Mouse (Mus musculus) small intestine, adult 2 months (tissue): ENCODE results near the gene Spin2-ps6. TPM values are rescaled to one million over a fixed set of nuclear protein-coding genes. Genes with fewer than 3 reads are reported as not detected.
"Not testable (repeated sequence)": the region's sequence is repeated elsewhere in the genome, so short reads cannot be mapped to it uniquely, and the experiment has no call there.

Experiments
- H3K27ac ChIP-seq: fragments of 200-500 bp; 2 replicates; pipeline ENCODE4 v1.5.1; 2012; ENCODE audit warnings: low read depth, low read length, control low read depth, inconsistent platforms; ENCODE audit not compliant: insufficient read depth
- H3K27me3 ChIP-seq: fragments of 200-500 bp; 2 replicates; pipeline ENCODE4 v1.6.1; 2012; ENCODE audit warnings: mild to moderate bottlenecking, moderate library complexity, low read length, inconsistent platforms; ENCODE audit not compliant: control insufficient read depth, insufficient read depth
- H3K36me3 ChIP-seq: fragments of 200-500 bp; 2 replicates; pipeline ENCODE4 v1.6.1; 2012; ENCODE audit warnings: mild to moderate bottlenecking, low read length, control low read depth, inconsistent platforms; ENCODE audit not compliant: control insufficient read depth, insufficient read depth
- H3K4me1 ChIP-seq: fragments of 200-500 bp; 2 replicates; pipeline ENCODE4 v1.6.1; 2012; ENCODE audit warnings: low read length, inconsistent platforms, mixed read lengths; ENCODE audit not compliant: control insufficient read depth, insufficient read depth, insufficient read length
- H3K4me3 ChIP-seq: fragments of 200-500 bp; 2 replicates; pipeline ENCODE4 v1.5.1; 2012; ENCODE audit warnings: low read depth, mild to moderate bottlenecking, control low read depth, inconsistent platforms, low read length, moderate library complexity
- WGBS: fragments of 180-500 bp; shearing (Covaris S2); methylation state at CpG from one replicate; pipeline ENCODE4 v1.1.7; 2018; 5-methylcytosine and 5-hydroxymethylcytosine counted together
- polyA plus RNA-seq: library from polyadenylated mRNA; depleted of rRNA; stranded (reverse); fragments of >200 nt; gene quantifications from 2 replicates; pipeline ENCODE4 v1.2.3, GENCODE M21; 2012; rRNA removed

Spin2-ps6 gene
- not detected in 2 replicates for polyA plus RNA-seq

- H3K27me3 ChIP-seq, H3K4me1 ChIP-seq, H3K36me3 ChIP-seq, H3K4me3 ChIP-seq, H3K27ac ChIP-seq: not testable (repeated sequence)
- 100% methylated on average over 2 of the region's 3 CpGs for WGBS
Measured at GRCm38 (mm10) chrX:33234569-33234968, at the start of gene Spin2-ps6. TSS of gene Spin2-ps6 (plus strand) at chrX:33234869.

Other genes starting within 250 kb of the Spin2-ps6 start
- gene Btbd35f12, start 78.5 kb downstream of the Spin2-ps6 start, polyA plus RNA-seq: not detected in 2 replicates